Mouse (Mus musculus) lung, postnatal 25 days (tissue): Measurements from ENCODE around the gene Nomo1.

Source experiments
- DNase-seq: peaks from one replicate; pipeline ENCODE4 v3.0.0; 2022; ENCODE audit warnings: low spot score

The Nomo1 gene

DNA sequence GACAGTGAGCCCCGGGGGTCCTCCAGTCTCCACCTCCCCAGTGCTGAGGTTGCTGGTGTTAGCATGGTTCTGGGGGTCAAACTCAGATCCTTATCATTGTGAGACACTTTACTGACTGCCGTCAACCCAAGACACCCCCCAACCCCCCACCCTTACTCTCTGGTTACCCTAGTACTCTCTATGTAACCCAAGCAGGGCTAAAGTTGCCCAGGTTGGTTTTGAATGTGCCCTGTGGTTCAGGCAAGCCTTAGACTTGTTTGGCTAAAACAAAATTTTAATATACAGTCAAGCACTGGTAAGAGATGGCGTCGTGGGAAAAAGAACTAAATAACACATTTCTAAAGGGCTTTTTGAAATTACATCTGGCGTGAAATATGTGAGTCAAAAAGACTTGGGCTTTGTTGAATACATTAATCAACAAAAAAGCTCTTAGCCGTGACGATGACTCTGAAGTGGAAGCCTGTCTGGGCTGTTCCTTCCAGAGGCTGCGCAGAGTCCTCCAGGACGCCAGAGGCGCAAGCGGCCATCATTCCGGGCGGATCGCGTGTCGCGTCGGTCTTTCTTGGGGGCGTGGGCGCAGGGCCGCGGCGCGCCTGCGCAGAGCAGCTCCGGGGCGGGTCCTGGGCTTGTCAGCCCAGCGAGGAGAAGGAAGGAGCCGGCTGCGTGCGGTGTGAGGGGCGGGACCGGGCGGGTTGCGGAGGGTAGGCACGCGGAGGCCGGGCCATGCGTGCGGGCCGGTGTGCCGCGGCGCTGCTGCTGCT, at the start of gene Nomo1:
Nomo1 (plus strand) TSS at position 590 of the 761 bp plus-strand sequence.
- peak; percentile 96 for DNase-seq

- no peak for DNase-seq
Observed at GRCm38 (mm10) chr7:45986893-45987292, 46.6 kb upstream of the Nomo1 start.

DNA sequence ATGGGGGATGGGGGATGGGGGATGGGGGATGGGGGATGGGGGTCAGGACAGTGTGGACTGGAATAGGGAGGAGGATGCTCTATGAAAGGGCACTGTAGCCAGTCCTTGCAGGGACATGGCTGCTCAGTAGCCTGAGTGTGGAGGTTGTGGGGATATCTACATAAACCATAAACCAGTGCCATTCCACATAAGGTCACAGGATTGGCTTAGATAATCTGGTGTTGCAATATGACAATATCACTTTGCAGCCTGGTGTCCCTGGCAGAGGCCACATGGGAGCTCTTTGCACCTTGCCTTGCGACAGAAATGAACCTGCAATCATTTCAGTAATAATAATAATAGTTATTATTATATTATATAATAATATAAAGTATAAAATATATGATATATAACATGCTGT, 45.2 kb upstream of the Nomo1 start:
- no peak for DNase-seq

- DNase-seq = no peak
Observed at GRCm38 (mm10) chr7:45992470-45992869, 41.0 kb upstream of the Nomo1 start.

DNA sequence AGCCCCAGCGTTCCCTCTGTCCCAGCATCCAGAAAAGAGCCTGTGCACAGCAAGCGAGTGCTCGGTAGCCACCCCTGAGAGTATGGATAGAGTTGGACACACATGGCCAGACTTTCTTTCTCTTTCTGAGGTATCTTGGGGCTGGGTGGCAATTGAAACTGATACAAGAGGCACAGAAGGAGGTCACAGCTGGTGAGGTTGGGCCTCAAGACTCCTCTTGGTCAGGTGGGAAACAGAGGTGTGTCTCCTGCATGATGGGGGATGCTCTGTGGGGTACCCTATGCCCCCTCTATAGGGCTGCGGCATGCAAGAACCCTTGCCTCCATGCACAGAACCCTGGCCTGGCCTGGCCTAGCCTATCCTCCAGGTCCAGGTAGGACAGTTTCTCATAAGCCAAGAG, 32.9 kb upstream of the Nomo1 start:
- no peak for DNase-seq

DNA sequence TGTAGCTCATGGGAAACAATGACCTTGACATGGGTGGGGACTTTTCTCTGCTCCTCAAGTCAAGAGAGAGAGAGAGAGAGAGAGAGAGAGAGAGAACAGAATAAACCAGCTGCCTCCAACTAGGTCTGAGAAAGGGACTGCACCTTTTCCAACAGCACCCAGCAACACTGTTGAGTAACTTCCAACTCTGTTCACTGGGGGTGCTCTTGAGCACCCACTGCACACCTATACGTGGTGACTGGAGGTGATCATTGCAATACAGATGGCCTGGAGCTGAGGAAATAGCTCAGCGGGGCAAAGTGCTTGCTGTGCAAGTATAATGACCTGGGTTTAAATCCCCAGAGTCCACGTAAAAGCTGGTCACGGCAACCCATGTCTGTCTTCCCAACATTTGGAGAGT, 30.8 kb upstream of the Nomo1 start:
- no peak for DNase-seq

- peak; percentile 63 for DNase-seq
Observed at GRCm38 (mm10) chr7:46009578-46009977, 23.9 kb upstream of the Nomo1 start.

DNA sequence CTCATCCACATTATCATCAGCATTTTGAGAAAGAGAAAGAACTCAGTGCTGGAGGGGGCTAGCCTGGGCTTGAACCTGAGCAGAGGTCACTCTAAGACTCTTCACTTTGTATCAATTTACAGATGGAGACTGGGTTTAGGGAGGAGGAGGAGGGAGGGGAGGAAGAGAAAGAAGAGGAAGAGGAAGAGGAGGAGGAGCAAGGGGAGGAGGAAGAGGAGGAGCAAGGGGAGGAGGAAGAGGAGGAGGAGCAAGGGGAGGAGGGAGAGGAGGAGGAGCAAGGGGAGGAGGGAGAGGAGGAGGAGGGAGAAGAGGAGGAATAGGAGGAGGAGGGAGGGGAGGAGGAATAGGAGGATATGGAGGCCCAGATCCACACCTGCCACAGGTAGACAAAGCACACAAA, 21.4 kb upstream of the Nomo1 start:
- DNase-seq = no peak

DNA sequence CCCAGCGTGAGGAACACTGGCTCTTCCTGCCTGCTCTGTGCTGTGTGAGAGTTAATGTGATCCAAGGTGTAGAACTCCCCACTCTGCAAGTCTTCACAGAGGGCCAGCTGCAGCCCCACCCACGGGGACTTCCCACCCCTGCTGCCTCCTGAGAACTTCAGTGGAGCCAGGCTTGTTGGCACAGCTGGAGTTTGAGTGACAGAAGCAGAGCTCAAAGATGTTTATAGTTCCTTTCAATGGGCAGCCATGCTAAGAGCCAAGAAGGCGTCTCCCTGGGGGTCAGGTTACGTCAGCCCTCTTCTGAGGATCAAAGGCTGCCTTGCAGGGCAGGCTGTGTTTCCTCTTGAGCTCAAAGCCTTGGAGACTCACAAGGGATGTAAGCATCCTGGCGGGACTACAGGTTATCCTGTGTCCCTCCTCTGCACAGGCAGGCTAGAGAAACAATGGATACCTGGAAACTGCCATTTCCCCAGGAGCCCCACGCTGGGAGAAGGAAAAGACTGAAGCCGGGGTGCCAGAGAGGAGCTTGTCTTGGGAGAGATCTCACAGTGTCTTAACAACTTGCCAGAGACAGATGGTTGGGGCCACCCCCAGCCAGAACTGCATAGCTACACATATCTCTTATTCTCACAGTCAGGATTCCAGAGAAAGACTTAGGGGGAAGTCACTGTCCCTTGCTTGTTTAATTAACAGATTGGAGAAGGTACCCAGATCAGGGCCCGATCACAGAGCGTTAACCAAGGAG, 20.1 kb upstream of the Nomo1 start:
- peak; percentile 71 for DNase-seq

DNA sequence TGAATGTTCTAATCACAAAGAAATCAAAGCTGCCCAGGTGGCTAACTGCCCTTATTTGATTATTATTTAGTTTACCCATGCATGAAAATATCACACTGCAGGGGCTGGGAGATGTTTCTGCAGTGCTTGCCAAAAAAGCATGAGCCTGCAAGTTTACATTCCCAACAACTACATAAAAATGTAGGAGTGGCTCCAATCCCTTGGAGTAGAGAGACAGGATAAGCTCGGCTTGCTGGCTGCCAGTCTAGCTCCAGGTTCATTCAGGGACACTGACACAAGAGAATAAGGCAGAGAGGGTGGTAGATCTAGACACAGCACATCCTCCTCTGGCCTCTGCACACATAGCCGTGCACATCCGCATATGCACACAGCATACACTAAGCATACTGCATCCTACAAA, 13.9 kb upstream of the Nomo1 start:
- DNase-seq = peak; percentile 6

DNA sequence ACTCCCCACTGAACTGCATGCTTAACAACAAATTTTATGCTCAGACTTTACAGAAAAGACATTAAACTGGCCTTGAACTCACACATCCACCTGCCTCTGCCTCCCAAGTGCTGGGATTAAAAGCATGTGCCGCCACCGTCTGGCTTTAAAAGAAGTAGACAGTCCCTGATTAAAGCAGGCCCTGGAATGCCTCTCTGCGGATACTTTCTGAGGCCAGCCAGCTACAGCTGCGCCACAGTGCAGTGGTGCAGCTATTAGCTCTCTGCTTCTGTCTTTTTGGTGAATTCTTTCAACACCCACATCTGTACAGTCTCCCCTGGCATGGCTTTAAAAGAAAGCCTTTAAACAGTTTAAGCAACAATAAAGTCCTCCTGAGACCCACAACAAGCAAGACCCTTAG, 11.5 kb upstream of the Nomo1 start:
- no peak for DNase-seq

DNA sequence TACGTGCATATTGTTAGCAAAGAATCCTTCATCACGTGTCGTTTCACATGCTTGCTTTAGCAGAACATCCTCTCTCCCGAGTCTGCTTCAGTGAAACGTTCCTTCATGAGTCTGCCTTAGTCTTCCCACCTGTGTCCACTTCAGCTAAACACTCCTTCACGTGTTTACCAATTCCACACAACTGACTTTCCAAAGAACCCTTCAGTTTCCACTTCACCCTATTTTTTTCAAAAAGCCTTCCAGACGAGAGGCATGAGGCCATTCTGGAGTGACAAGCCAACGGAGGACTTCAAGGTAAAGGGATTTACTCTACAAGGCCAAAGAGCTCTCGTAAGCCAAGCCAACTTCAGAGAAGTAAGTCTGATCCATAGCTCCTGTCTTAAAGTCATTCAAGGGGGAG, 8.1 kb upstream of the Nomo1 start:
- peak; percentile 66 for DNase-seq

DNA sequence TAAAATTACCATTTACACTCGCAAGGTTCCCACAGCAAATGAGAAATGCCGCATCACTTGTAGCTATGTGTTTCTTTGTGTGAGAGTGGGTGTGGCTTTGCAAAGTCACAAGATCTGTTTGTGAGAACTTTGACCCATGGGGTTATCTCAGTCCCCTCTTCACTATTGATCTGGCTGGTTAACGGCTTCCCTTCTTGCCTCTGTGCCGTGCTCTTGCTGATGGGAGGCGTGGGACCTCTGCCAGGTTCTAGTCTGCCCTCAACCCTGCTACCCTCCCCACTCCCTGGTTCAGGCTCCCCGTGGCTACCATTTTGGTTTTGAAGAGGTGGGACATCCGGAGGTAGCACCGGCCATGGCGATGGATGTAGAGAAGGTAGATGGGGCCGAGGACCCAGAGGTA, 4.8 kb upstream of the Nomo1 start:
- DNase-seq = no peak

- no peak for DNase-seq
Observed at GRCm38 (mm10) chr7:46029299-46030144, 4.0 kb upstream of the Nomo1 start.

DNA sequence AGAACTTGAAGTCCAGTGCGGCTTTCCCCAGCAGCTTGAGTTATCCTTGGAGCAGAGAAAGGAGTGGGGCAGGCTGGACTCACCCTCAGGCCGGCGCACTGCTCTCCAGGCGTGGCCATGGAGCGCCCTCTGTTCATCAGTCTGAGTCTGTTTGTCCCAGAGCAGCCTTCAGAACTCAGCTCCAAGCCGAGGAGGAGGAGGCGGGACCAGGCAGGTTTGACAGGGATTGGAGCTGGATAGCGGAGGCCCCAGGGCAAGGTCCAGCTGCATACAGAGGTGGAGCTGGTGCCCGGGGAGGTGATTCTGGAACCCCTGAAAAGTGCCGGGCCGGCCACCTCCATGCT, 3.4 kb upstream of the Nomo1 start, which contains the start of gene Abcc6:
Abcc6 (minus strand) TSS at position 158 of the 344 bp plus-strand sequence.
- DNase-seq = peak; percentile 17

DNA sequence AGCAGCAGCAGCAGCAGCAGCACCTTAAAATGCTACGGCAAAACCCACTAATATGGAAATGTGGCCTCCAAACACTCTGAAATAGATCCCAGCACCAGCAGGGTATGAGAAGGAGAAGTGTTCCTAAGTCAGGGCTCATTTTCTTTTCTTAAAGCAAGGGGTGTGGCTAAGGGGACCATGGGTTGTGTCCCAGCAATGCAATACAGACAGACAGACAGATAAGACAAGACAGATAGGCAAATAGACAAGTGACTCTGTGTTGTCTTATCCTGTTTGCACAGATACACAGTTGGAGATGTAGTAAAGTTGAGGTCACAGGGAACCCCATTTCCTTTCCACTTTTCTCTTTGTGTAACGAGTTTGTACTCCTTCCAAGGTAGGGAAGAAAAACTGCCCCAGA, 2.4 kb upstream of the Nomo1 start:
- no peak for DNase-seq

GRCm38 (mm10) chr7:46033870-46034337, 406 bp downstream of the Nomo1 start:
- no peak for DNase-seq

DNA sequence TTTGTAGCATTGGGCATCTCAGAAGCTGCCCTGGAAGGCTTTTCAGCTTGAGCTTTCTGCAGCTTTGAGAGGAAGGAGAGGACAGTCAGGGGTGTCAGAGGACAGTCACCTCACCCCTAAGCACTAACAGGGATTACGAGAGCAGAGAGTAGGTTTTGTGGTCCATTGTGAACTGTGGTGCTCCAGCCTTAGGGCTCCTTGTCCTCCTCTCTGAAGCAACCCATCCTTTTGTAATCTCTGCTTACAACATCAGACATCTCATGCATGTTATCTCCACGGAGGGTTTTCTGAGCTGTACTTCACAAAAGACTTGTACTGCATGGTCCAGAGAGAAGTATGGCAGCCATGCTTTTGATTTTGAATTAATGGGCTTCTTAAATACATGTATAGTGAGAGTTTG, 1.5 kb downstream of the Nomo1 start:
- no peak for DNase-seq

- DNase-seq = no peak
Observed at GRCm38 (mm10) chr7:46035468-46035867, 2.0 kb downstream of the Nomo1 start.

DNA sequence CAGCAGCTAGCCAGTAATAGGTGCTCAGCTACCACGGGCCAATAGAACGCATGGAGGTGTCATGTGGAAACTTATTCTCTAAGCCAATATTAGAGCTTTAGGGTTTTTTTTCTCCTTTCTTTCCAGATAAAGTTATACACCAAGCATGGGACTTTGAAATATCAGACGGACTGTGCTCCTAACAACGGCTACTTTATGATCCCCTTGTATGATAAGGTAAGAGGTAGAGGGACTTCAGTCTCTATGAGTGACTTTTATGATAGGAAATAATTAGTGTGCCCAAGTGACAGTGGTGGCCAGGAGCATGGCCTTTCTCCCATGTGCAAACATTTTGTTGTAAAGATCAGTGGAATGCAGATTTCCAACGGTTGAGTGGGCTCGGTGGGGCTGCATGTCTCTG, 3.9 kb downstream of the Nomo1 start:
- DNase-seq = no peak

GRCm38 (mm10) chr7:46039873-46040272, 6.4 kb downstream of the Nomo1 start:
- no peak for DNase-seq

DNA sequence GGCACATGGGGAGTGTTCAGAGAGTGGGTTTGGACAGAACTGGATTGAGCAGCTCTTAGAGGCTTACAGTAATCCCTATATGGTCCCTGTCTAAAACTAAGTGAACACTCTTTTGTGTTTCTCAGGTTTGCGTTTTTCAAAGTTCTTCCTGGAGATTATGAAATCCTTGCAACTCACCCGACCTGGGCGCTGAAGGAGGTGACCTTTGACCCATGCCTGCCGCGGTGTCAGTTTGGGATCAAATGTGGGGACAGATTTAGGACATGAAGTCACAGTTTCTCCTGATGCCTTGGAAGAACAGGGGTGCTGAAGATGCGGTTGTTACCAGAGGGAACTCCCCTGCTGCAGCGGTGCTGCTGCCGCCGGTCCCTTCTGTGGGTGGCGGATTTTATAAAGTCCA, 10.6 kb downstream of the Nomo1 start:
- no peak for DNase-seq

GRCm38 (mm10) chr7:46045882-46046281, 12.4 kb downstream of the Nomo1 start:
- no peak for DNase-seq
